8 mouse cellular contexts compared by ENCODE assay signal in the genomic region with DNA sequence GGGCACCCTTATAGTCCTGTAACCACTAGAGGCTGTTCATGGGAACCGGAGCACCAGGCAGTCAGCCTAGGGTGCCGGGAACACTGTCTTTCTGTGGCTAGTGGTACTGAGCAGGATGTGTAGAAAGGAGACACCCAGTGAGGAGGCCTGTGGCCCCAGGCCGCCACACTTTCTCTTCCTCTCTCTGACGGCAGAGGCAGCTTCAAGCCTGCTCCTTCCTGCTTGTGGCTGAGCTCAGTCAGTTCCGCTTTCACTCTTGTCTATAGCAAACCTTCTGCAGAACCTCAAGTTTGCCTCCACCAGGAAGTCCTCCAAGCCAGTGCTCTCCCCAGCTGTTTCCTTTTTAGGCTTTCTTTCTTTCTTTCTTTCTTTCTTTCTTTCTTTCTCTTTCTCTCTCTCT.
DNase-seq lines count a peak whose midpoint lies in the region; ATAC-seq lines count a peak whose summit lies in the region.

No protein-coding gene starts in this region.

- H3K27me3 ChIP-seq in forebrain, embryonic 14.5 days (replicated peaks; ENCODE audit: control insufficient read depth, insufficient read depth, low read length): no peaks in the 10 kb centered on the region

- H3K36me3 ChIP-seq in forebrain, embryonic 14.5 days (ENCODE audit: control insufficient read depth, insufficient read depth, low read length): no peaks in the 10 kb centered on the region

- ATAC-seq in forebrain, embryonic 14.5 days: no peak

- DNase-seq in layer of hippocampus, adult 9-11 months: peak; percentile 83
- no peak for DNase-seq in layer of hippocampus, postnatal 36 days
- DNase-seq in brain, adult 2 months (ENCODE audit: low read depth, low spot score): peak; percentile 55
- peak; percentile 78 for DNase-seq in lung, postnatal 36 days
- DNase-seq in thymus, postnatal 0 days (ENCODE audit: low spot score): peak; percentile 89
- no peak for DNase-seq in forebrain, embryonic 14.5 days (ENCODE audit: low spot score)
- DNase-seq in cerebellum, adult 8-10 months: no peak
- DNase-seq in ovary, postnatal 36 days (ENCODE audit: low spot score): no peak

- H3K4me2 ChIP-seq in forebrain, embryonic 14.5 days (ENCODE audit: low read length): no peak overlapping the region

- no peaks in the 10 kb centered on the region for H3K4me1 ChIP-seq in forebrain, embryonic 14.5 days (ENCODE audit: control insufficient read depth, insufficient read depth, low read length)

- H3K4me3 ChIP-seq in forebrain, embryonic 14.5 days (ENCODE audit: low read depth, low read length): no peak overlapping the region

- H3K9me3 ChIP-seq in forebrain, embryonic 14.5 days (replicated peaks; ENCODE audit: control insufficient read depth, low read length): no peaks in the 10 kb centered on the region

- no peak overlapping the region for H3K9ac ChIP-seq in forebrain, embryonic 14.5 days (ENCODE audit: low read length)

- H3K27ac ChIP-seq in forebrain, embryonic 14.5 days (ENCODE audit: low read depth, low read length): no peak overlapping the region

- 86% methylated on average over 5 of the region's 5 CpGs for WGBS in forebrain, embryonic 14.5 days

Comparison
In these comparisons a context has a peak if more than half of its experiments do, and no peak if none do; other contexts are left out.
1. DNase-seq: peak in layer of hippocampus, adult 9-11 months (single experiment), brain, adult 2 months (single experiment), lung, postnatal 36 days (single experiment) and thymus, postnatal 0 days (single experiment); none in layer of hippocampus, postnatal 36 days (0 of 2), forebrain, embryonic 14.5 days (single experiment), cerebellum, adult 8-10 months (single experiment) and ovary, postnatal 36 days (single experiment).